Mouse (Mus musculus) embryonic facial prominence, embryonic 15.5 days (tissue): Measurements from ENCODE around the gene Mettl27. TPM values are rescaled to one million over a fixed set of nuclear protein-coding genes. Genes with fewer than 3 reads are reported as not detected.

Experiments used
- ATAC-seq: fragments of 200-750 bp; cut with Nextera tagmentation; 2 replicates; pipeline ENCODE4 v1.8.0; 2017; ENCODE audit warnings: low read depth, moderate TSS enrichment; ENCODE audit not compliant: insufficient number of reproducible peaks, low FRiP score, low TSS enrichment
- H3K27ac ChIP-seq: fragments of 300-500 bp; sonication (generic); replicated peaks from 2 replicates; pipeline ENCODE4 v1.5.1; 2015; ENCODE audit warnings: mild to moderate bottlenecking, inconsistent platforms
- H3K27me3 ChIP-seq: fragments of 300-500 bp; sonication (generic); 2 replicates; pipeline ENCODE4 v1.6.1; 2015; ENCODE audit warnings: inconsistent platforms
- H3K36me3 ChIP-seq: fragments of 300-500 bp; sonication (generic); 2 replicates; pipeline ENCODE4 v1.6.1; 2015; ENCODE audit warnings: mild to moderate bottlenecking, inconsistent platforms
- H3K4me1 ChIP-seq: fragments of 300-500 bp; sonication (generic); 2 replicates; pipeline ENCODE4 v1.6.1; 2015; ENCODE audit warnings: inconsistent platforms
- H3K4me2 ChIP-seq: fragments of 300-500 bp; sonication (generic); replicated peaks from 2 replicates; pipeline ENCODE4 v1.6.1; 2015; ENCODE audit warnings: mild to moderate bottlenecking, inconsistent platforms
- H3K4me3 ChIP-seq: fragments of 300-500 bp; sonication (generic); replicated peaks from 2 replicates; pipeline ENCODE4 v1.5.1; 2015; ENCODE audit warnings: mild to moderate bottlenecking, inconsistent platforms
- H3K9ac ChIP-seq: fragments of 300-500 bp; sonication (generic); 2 replicates; pipeline ENCODE4 v1.6.1; 2015; ENCODE audit warnings: inconsistent platforms
- H3K9me3 ChIP-seq: fragments of 300-500 bp; sonication (generic); replicated peaks from 2 replicates; pipeline ENCODE4 v1.6.1; 2016; ENCODE audit warnings: inconsistent platforms
- WGBS: fragments of 180-500 bp; shearing (Covaris S2); methylation state at CpG from one replicate; pipeline ENCODE4 v1.1.7; 2015; 5-methylcytosine and 5-hydroxymethylcytosine counted together
- polyA plus RNA-seq: library from polyadenylated mRNA; unstranded; fragments of >200 nt; fragmentation: Nextera tagmentation; extraction: Ambion mirVana; gene quantifications from 2 replicates; pipeline ENCODE4 v1.2.1, GENCODE M21; 2015

Mettl27 gene
- polyA plus RNA-seq, 1 experiment from 2014 or later, result 20.1 TPM

- Histone ChIP-seq H3K9ac (no peak overlapping the region), H3K4me1 (peaks cover 21% of the 10 kb centered on the region), H3K36me3 (no peaks in the 10 kb centered on the region), H3K27me3 (peaks cover 46% of the 10 kb centered on the region), H3K27ac (no peak overlapping the region), H3K4me3 (no peak overlapping the region), H3K9me3 (no peaks in the 10 kb centered on the region), H3K4me2 (no peak overlapping the region)
- ATAC-seq, result no peak
- WGBS, result 77% methylated on average over 11 of the region's 11 CpGs
Measured at GRCm38 (mm10) chr5:134989166-134989565, 57.0 kb downstream of the Mettl27 start.

GRCm38 (mm10) chr5:134989741-134990140 lies 57.6 kb downstream of the Mettl27 start:
- Histone ChIP-seq H3K27me3 (peaks cover 41% of the 10 kb centered on the region), H3K9me3 (no peaks in the 10 kb centered on the region), H3K27ac (no peak overlapping the region), H3K36me3 (no peaks in the 10 kb centered on the region), H3K9ac (no peak overlapping the region), H3K4me3 (no peak overlapping the region), H3K4me1 (peaks cover 21% of the 10 kb centered on the region), H3K4me2 (no peak overlapping the region)
- 24% methylated on average over 6 of the region's 6 CpGs for whole genome bisulfite sequencing
- ATAC-seq, result no peak

Other genes with a start within 250 kb of the Mettl27 start
- 7.8 and 9.0 TPM in 2 replicates for gene Limk1, start 243.8 kb upstream of the Mettl27 start, polyA plus RNA-seq
- gene Eln, start 185.0 kb upstream of the Mettl27 start, polyA plus RNA-seq, result 289 and 312 TPM in 2 replicates
- gene Tmem270, start 25.6 kb upstream of the Mettl27 start, polyA plus RNA-seq, result not detected in 2 replicates
- gene Cldn13, start 16.8 kb upstream of the Mettl27 start, polyA plus RNA-seq, result 0.16 TPM in 1 of 2 replicates, not detected in the other
- gene Cldn4, start 14.6 kb downstream of the Mettl27 start, polyA plus RNA-seq, result 40.7 and 52.1 TPM in 2 replicates
- 39.7 and 50.9 TPM in 2 replicates for gene Cldn3, start 53.8 kb downstream of the Mettl27 start, polyA plus RNA-seq
- 66.0 and 68.9 TPM in 2 replicates for gene Abhd11, start 76.8 kb downstream of the Mettl27 start, polyA plus RNA-seq
- gene Stx1a, start 91.1 kb downstream of the Mettl27 start, polyA plus RNA-seq, result 16.2 and 19.7 TPM in 2 replicates
- gene Dnajc30, start 131.8 kb downstream of the Mettl27 start, polyA plus RNA-seq, result 32.9 and 36.3 TPM in 2 replicates
- gene Bud23, start 132.6 kb downstream of the Mettl27 start, polyA plus RNA-seq, result 102 and 115 TPM in 2 replicates
- 12.6 and 12.9 TPM in 2 replicates for gene Vps37d, start 145.9 kb downstream of the Mettl27 start, polyA plus RNA-seq
- gene Mlxipl, start 157.5 kb downstream of the Mettl27 start, polyA plus RNA-seq, result 0.80 and 1.4 TPM in 2 replicates
- 25.9 and 28.3 TPM in 2 replicates for gene Tbl2, start 217.3 kb downstream of the Mettl27 start, polyA plus RNA-seq
- 48.9 and 51.2 TPM in 2 replicates for gene Bcl7b, start 235.9 kb downstream of the Mettl27 start, polyA plus RNA-seq